Mouse (Mus musculus) embryonic facial prominence, embryonic 11.5 days (tissue): Measurements from ENCODE around the gene Akt1s1. TPM values are rescaled to one million over a fixed set of nuclear protein-coding genes. Genes with fewer than 3 reads are reported as not detected.

ENCODE experiments used
- ATAC-seq: fragments of 200-750 bp; cut with Nextera tagmentation; replicated peaks from 2 replicates; pipeline ENCODE4 v1.8.0; 2017; ENCODE audit warnings: low read depth; ENCODE audit not compliant: insufficient number of reproducible peaks, low FRiP score, low TSS enrichment
- DNase-seq: peaks from one replicate; pipeline ENCODE4 v3.0.0-alpha.2; 2015; ENCODE audit warnings: low spot score
- H3K27ac ChIP-seq: fragments of 300-500 bp; sonication (generic); replicated peaks from 2 replicates; pipeline ENCODE4 v1.5.1; 2014; ENCODE audit warnings: mild to moderate bottlenecking, low read depth, low read length, control low read depth
- H3K27me3 ChIP-seq: fragments of 300-500 bp; sonication (generic); 2 replicates; pipeline ENCODE4 v1.6.1; 2014; ENCODE audit warnings: mild to moderate bottlenecking, low read length, moderate library complexity, mixed read lengths; ENCODE audit not compliant: control insufficient read depth, insufficient read depth
- H3K36me3 ChIP-seq: fragments of 300-500 bp; sonication (generic); replicated peaks from 2 replicates; pipeline ENCODE4 v1.6.1; 2014; ENCODE audit warnings: low read depth, mild to moderate bottlenecking, low read length, moderate library complexity, mixed read lengths; ENCODE audit not compliant: control insufficient read depth, insufficient read depth
- H3K4me1 ChIP-seq: fragments of 300-500 bp; sonication (generic); 2 replicates; pipeline ENCODE4 v1.6.1; 2014; ENCODE audit warnings: low read length, mixed read lengths; ENCODE audit not compliant: control insufficient read depth, insufficient read depth
- H3K4me2 ChIP-seq: fragments of 300-500 bp; sonication (generic); 2 replicates; pipeline ENCODE4 v1.6.1; 2014; ENCODE audit warnings: low read depth, mild to moderate bottlenecking, control low read depth, low read length, moderate library complexity
- H3K4me3 ChIP-seq: fragments of 300-500 bp; sonication (generic); 2 replicates; pipeline ENCODE4 v1.5.1; 2014; ENCODE audit warnings: low read depth, low read length, control low read depth
- H3K9ac ChIP-seq: fragments of 300-500 bp; sonication (generic); replicated peaks from 2 replicates; pipeline ENCODE4 v1.6.1; 2014; ENCODE audit warnings: mild to moderate bottlenecking, control low read depth, low read length
- H3K9me3 ChIP-seq: fragments of 300-500 bp; sonication (generic); replicated peaks from 2 replicates; pipeline ENCODE4 v1.6.1; 2016; ENCODE audit warnings: mild to moderate bottlenecking, low read length, inconsistent platforms, mixed read lengths; ENCODE audit not compliant: control insufficient read depth
- WGBS: fragments of 180-500 bp; shearing (Covaris S2); extraction: QIAGEN DNeasy Blood & Tissue Kit; methylation state at CpG from one replicate; pipeline ENCODE4 v1.1.7; 2014; 5-methylcytosine and 5-hydroxymethylcytosine counted together
- polyA plus RNA-seq: library from polyadenylated mRNA; unstranded; fragments of >200 nt; fragmentation: Nextera tagmentation; extraction: Ambion mirVana; gene quantifications from 2 replicates; pipeline ENCODE4 v1.2.1, GENCODE M21; 2014

Akt1s1 gene
- polyA plus RNA-seq, 1 experiment from 2014 or later: 32.4 TPM

DNA sequence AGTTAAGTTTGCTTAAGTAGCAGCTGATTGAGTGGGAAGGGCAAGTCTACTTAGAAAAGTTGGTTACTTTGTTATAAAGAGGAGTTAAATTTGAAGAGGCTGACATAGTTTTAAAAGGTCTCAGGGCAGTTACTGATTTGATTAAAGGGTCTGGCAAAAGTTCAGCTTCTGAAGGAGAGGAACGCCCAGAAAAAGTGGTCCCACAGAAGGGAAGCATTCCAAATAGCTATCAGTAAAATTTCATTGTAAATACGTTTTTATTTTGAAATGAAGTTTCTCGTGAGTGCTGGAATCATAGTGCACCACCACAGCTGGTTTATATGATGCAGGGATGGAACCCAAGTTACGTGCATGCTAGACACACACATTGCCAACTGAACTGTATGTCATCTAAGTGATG is 16.0 kb upstream of the Akt1s1 start:
- DNase-seq: no peak
- Histone ChIP-seq H3K4me1 (no peaks in the 10 kb centered on the region), H3K4me3 (no peak overlapping the region), H3K9me3 (no peaks in the 10 kb centered on the region), H3K27ac (no peak overlapping the region), H3K27me3 (no peaks in the 10 kb centered on the region), H3K4me2 (no peak overlapping the region), H3K36me3 (peaks cover 28% of the 10 kb centered on the region), H3K9ac (no peak overlapping the region)
- no peak for ATAC-seq
- 81% methylated on average over 4 of the region's 4 CpGs for WGBS

DNA sequence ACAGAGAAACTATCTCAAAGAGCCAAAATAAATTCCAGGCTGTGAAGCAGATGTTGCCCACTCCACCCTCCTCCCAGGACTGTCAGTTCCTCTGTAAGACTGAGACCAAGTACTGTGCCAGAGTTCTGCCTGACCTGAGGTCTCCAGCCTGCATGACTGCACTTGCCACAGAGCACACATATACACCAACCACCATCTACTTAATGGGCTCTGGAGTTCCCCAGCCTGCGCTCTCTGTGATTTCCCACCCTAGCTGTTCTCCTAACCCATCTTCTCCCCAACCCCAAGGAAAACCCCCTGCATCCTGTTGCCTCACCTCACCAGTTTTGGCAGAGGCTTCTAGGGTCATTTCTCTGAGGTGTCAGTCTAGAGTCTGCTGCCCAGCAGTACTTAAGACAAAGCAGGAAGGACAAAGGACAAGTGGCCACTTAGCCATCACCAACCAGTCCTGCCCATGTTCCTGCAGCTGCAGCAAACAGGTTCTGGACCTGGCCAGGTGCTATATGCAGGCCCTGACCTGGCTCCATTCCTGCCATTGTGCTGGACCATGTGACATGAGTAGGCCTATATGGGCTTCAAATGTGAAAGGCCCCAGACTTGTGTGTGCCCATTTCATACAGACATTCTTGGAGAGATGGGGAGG is 13.3 kb upstream of the Akt1s1 start:
- WGBS: 100% methylated on average over 1 of the region's 1 CpGs
- no peak for DNase-seq
- Histone ChIP-seq H3K4me3 (no peak overlapping the region), H3K27me3 (peaks cover 6% of the 10 kb centered on the region), H3K9ac (no peak overlapping the region), H3K4me2 (no peak overlapping the region), H3K27ac (no peak overlapping the region), H3K9me3 (no peaks in the 10 kb centered on the region), H3K36me3 (peaks cover 8% of the 10 kb centered on the region; the same call in 1 of the 2 replicates), H3K4me1 (peaks cover 5% of the 10 kb centered on the region; the same call in 1 of the 2 replicates)
- ATAC-seq: no peak

DNA sequence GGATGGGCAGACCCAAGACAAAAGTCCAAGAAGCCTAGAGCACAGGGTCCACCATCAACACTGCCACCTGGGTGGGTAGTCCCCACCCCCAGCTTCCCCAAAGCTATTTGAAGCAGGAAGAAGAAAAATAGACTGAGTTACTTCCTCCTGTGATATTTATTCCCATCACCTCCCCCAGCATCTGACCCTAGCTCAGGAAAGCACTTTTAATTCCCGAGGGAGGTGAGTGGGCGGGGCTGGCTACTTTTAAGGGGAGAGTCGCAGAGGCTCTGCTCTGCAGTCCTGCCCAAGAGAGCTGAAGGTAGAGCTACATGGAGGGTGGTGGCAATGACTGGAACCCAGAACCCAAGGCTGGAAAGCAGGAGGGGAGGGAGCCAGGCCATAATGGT is 12.8 kb upstream of the Akt1s1 start:
- peaks cover 2% of the 10 kb centered on the region; the same call in 1 of the 2 replicates for H3K36me3 ChIP-seq
- H3K9ac ChIP-seq: no peak overlapping the region
- no peaks in the 10 kb centered on the region for H3K9me3 ChIP-seq
- DNase-seq (no peak), ATAC-seq (no peak)
- no peak overlapping the region for H3K27ac ChIP-seq
- peaks cover 5% of the 10 kb centered on the region; the same call in 1 of the 2 replicates for H3K4me1 ChIP-seq
- no peak overlapping the region for H3K4me3 ChIP-seq
- peaks cover 9% of the 10 kb centered on the region for H3K27me3 ChIP-seq
- 56% methylated on average over 3 of the region's 3 CpGs for WGBS
- H3K4me2 ChIP-seq: no peak overlapping the region

DNA sequence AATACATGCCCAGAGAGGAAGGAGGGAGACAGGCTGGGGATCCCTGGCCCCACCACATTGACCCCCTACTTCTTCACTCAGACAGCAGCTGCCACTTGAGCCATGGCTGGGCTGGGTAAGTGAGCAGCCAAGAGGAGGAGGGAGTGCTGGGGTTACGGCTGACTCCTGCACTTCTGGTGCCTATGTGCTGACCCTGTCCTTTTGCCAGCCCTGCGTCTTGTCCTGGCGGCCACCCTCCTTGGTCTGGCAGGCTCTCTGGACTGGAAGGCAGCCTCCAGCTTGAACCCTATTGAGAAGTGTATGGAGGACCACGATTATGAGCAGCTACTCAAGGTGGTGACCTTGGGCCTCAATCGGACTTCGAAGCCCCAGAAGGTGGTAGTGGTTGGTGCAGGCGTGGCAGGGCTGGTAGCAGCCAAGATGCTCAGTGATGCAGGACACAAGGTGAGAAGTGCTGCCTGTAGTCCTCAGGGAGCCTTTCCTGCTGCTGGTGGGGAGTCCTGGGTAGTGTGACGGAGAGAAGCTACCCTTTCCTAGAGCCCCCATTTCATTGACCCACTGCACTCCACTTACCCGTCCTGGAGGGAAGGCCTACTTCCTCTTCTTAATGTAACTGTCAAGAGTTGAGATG is 12.3 kb upstream of the Akt1s1 start:
- no peaks in the 10 kb centered on the region; the same call in 1 of the 2 replicates for H3K36me3 ChIP-seq
- DNase-seq: no peak
- WGBS: 81% methylated on average over 9 of the region's 9 CpGs
- H3K4me3 ChIP-seq: no peak overlapping the region
- H3K27ac ChIP-seq: no peak overlapping the region
- no peak overlapping the region for H3K4me2 ChIP-seq
- no peak for ATAC-seq
- peaks cover 5% of the 10 kb centered on the region; the same call in 1 of the 2 replicates for H3K4me1 ChIP-seq
- H3K27me3 ChIP-seq: peaks cover 9% of the 10 kb centered on the region
- H3K9ac ChIP-seq: no peak overlapping the region
- no peaks in the 10 kb centered on the region for H3K9me3 ChIP-seq

DNA sequence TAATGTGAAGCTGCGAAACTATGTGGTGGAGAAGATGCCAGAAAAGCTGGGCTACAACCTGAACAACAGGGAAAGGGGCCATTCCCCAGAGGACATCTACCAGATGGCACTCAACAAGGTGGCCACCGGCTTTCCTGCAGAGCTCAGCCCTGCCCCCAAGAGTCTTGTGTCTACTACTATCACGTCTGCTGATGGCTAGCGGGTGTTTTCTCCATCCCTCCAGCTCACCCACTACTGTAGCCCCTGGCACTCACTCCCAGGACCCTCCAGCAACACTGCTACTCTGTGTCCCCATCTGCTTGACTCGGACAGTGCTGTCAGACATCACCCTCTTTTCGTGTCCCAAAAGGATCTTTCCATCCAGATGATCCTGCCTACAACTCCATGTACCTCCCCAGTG is 10.7 kb upstream of the Akt1s1 start:
- H3K9me3 ChIP-seq: no peaks in the 10 kb centered on the region
- no peak overlapping the region for H3K4me2 ChIP-seq
- H3K4me3 ChIP-seq: no peak overlapping the region
- no peak overlapping the region for H3K27ac ChIP-seq
- no peak overlapping the region for H3K9ac ChIP-seq
- no peak for ATAC-seq
- DNase-seq: no peak
- no peaks in the 10 kb centered on the region; the same call in 1 of the 2 replicates for H3K36me3 ChIP-seq
- peaks cover 5% of the 10 kb centered on the region; the same call in 1 of the 2 replicates for H3K4me1 ChIP-seq
- H3K27me3 ChIP-seq: peaks cover 9% of the 10 kb centered on the region
- 89% methylated on average over 6 of the region's 6 CpGs for WGBS

DNA sequence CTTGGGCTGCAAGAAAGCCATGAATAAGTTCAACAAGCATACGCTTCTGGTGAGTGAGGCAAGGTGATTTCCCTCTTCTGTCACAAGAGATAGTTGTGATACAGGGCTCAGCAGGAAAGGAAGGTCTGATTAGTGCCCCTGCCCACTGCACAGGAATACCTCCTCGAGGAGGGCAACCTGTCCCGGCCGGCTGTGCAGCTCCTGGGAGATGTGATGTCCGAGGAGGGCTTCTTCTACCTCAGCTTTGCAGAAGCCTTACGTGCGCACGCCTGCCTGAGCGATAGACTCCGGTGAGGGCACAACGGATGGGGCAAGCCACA is 9.7 kb upstream of the Akt1s1 start:
- peak overlapping the region; percentile 23 for H3K4me3 ChIP-seq
- no peak overlapping the region; the same call in 1 of the 2 replicates for H3K9ac ChIP-seq
- no peak overlapping the region for H3K27ac ChIP-seq
- H3K4me1 ChIP-seq: peaks cover 5% of the 10 kb centered on the region; the same call in 1 of the 2 replicates
- 27% methylated on average over 11 of the region's 11 CpGs for WGBS
- no peak for ATAC-seq
- H3K4me2 ChIP-seq: peak overlapping the region; percentile 61
- H3K9me3 ChIP-seq: no peaks in the 10 kb centered on the region
- H3K36me3 ChIP-seq: peaks cover 6% of the 10 kb centered on the region
- DNase-seq: no peak
- H3K27me3 ChIP-seq: peaks cover 9% of the 10 kb centered on the region

DNA sequence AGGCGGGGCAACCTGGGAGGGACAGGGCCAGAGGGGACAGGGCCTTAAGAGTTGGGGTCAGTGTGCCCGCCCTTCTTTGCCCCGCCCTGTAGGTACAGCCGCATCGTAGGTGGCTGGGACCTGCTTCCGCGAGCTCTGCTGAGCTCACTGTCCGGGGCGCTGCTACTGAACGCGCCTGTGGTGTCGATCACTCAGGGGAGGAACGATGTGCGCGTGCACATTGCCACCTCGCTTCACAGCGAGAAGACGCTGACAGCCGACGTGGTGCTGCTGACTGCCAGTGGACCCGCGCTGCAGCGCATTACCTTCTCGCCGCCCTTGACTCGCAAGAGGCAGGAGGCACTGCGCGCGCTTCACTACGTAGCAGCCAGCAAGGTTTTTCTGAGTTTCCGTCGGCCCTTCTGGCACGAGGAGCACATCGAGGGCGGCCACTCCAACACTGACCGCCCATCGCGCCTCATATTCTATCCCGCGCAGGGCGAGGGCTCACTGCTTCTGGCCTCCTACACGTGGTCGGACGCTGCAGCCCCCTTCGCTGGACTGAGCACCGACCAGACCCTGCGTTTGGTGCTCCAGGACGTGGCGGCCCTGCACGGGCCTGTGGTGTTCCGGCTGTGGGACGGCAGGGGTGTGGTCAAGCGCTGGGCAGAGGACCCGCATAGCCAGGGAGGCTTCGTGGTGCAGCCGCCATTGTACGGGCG is 9.2 kb upstream of the Akt1s1 start:
- no peaks in the 10 kb centered on the region for H3K9me3 ChIP-seq
- peak overlapping the region; percentile 23 for H3K4me3 ChIP-seq
- H3K4me1 ChIP-seq: peaks cover 5% of the 10 kb centered on the region; the same call in 1 of the 2 replicates
- peaks cover 8% of the 10 kb centered on the region for H3K36me3 ChIP-seq
- peaks cover 9% of the 10 kb centered on the region for H3K27me3 ChIP-seq
- no peak overlapping the region; the same call in 1 of the 2 replicates for H3K27ac ChIP-seq
- DNase-seq (peak; percentile 54), ATAC-seq (peak; percentile 24)
- peak overlapping the region; percentile 61 for H3K4me2 ChIP-seq
- WGBS: 1% methylated on average over 58 of the region's 58 CpGs
- peak overlapping the region; percentile 47 for H3K9ac ChIP-seq

DNA sequence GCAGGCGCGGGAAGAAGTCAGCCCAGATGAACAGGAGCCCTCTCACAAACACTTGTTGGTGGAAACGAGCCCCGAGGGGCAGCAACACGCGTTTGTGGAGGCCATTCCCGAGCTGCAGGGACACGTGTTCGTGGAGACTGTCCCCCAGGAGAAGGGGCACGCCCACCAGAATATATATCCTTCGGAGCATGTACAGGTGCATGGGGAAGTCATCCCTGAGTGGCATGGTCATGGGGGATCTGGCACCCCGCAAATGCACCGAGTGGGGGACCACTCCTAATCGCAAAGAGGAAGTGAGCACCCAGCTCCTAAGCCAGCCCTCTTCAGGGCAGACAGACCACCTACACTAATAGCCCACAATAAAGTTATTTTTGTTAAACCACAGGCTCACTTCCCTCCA is 8.4 kb upstream of the Akt1s1 start:
- no peak overlapping the region for H3K9ac ChIP-seq

More for the DNA sequence above, 8.4 kb upstream of the Akt1s1 start:
- DNase-seq: no peak
- H3K9me3 ChIP-seq: no peaks in the 10 kb centered on the region
- H3K36me3 ChIP-seq: peaks cover 8% of the 10 kb centered on the region
- peak overlapping the region; percentile 61 for H3K4me2 ChIP-seq
- no peak for ATAC-seq
- H3K27ac ChIP-seq: no peak overlapping the region
- H3K4me1 ChIP-seq: peaks cover 5% of the 10 kb centered on the region; the same call in 1 of the 2 replicates
- H3K27me3 ChIP-seq: peaks cover 9% of the 10 kb centered on the region
- no peak overlapping the region for H3K4me3 ChIP-seq
- 59% methylated on average over 14 of the region's 14 CpGs for WGBS
